Mouse (Mus musculus): Measurements from ENCODE around the gene Hnrnpf. TPM values are rescaled to one million over a fixed set of nuclear protein-coding genes. Genes with fewer than 3 reads are reported as not detected.

Hnrnpf gene
- polyA plus RNA-seq, 1 experiment, result 166 TPM

DNA sequence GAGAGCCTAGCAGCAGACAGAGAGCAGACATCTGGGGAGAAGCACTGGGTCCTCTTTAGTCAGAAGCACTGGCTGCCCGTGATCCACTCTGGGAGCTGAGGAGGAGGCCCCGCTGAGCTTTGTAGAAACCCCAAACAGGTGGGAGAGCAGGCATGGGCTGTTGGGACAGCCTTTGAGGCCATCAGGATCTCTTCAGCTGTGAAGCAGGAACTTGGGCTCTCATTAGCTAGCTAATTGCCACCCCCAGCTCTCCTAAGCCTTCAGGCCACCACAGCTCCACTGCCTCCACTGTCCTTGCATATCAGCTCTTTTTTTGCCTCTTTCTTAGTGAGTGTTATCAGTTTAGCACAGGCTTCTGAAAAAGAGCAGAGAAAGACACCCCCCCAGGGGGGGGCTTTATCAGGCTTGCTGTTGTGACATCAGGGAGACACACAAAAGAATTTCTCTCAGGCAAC is 11.5 kb upstream of the Hnrnpf start:
- 93% methylated on average over 2 of the region's 2 CpGs for WGBS

DNA sequence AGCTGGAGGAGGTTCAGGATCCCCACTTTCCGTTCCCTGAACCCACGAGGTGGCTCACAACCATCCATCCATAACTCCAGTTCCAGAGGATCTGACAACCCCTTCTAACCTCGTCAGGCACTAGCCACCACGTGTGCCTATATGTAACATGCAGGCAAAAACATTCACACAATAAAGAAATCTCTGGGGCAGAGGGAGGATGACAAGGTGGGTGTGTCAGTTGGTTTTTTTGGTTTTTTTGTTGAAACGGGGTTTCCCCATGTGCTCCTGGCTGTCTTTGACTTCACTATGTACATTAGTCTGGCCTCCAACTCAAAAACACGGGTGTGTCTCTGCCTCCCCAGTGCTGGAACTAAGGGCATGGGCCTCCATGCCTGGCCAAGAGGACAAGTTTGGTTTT is 9.9 kb upstream of the Hnrnpf start:
- DNase-seq (ENCODE audit: low read depth, low spot score), result no peak
- WGBS, result 66% methylated on average over 6 of the region's 6 CpGs

More for the DNA sequence above, 11.5 kb upstream of the Hnrnpf start:
- no peak for DNase-seq (ENCODE audit: low read depth, low spot score)

DNA sequence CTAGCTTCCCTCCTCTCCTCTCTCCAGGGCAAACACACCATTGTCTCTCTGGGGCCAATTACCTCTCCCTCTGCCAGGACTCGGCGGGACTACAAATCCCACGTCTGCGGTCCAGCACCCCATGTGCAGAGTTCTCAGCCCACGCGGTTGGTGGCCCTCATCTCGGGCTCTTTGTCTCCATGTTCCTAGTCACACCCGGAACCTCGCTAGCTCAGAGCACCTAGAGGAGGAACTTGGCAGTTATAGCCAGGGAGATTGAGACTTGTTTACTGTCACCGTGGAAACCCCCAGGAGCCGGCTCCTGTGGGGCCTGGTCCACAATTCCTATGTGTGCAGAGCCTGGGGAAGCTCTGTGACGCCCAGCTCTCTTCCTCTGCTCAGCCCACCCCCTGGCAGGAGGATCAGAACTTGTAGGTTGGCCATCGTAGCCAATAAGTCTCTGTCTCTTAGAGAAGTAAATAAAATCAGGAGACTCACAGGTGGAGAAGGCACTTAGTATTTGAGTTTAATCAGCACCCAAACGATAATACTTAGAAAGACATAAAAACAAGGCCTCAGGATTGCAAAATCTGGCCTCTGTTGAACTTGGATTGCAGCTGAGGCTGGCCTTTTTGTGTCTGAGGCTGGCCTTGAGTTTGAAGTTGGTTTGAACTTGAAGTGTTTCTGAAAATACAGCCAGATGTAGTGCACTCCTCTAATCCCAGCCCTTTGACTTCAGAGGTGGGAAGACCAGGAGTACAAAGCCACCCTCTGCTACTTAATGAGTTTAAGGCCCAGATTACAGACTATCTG is 8.6 kb upstream of the Hnrnpf start:
- DNase-seq (ENCODE audit: low read depth, low spot score), result no peak
- 15% methylated on average over 14 of the region's 14 CpGs for WGBS

DNA sequence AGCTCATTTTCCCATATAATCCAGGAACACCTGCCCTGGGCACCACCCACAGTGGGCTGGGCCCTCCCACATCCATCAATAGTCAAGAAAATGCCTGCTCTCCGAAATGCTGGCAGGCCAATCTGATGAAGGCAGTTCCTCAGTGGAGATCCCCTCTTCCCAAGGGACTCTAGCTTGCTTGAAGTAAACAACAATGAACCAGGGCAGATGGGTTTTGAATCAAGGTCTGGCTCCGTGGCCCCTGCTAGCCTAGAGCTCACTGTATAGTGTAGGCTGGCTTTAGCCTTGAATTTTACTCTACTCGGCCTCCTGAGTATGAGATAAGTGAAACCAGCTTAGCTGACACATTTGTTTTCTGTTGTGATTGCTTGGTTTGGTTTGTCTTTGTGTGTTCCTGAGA is 7.7 kb upstream of the Hnrnpf start:
- no peak for DNase-seq (ENCODE audit: low read depth, low spot score)
- WGBS, result 64% methylated on average over 3 of the region's 3 CpGs

DNA sequence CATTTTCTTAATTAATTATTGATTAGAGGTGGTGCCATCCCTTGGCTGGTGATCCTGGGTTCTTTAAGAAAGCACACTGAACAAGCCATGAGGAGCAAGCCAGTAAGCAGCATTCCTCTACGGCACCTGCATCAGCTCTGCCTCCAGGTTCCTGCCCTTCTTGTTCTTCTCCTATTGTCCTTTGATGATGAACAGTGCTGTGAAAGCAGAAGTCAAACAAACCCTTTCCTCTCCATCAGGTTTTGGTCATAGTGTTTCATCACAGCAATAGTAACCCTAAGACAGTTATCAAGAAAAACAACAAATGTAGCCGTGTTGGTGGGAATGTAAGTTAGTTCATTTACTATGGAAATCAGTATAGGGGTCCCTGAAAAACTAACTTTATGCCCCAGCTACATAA is 6.7 kb upstream of the Hnrnpf start:
- DNase-seq (ENCODE audit: low read depth, low spot score), result no peak
- WGBS, result 91% methylated on average over 2 of the region's 2 CpGs

DNA sequence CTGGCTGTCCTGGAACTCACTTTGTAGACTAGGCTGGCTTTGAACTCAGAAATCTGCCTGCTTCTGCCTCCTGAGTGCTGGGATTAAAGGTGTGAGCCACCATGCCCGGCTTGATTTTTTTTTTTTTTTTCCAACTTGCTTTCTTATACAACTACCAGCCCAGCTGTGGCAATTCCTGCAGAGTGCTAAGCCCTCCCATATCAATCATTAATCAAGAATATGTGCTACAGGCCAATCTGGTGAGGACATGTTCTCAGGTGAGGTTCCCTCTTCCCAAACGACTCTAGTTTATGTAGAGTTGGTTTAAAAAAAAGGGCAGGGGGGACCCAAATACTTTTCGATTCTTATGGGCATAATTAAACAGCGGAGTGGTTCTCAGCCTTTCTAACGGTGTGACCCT is 2.3 kb upstream of the Hnrnpf start:
- DNase-seq (ENCODE audit: low read depth, low spot score), result no peak
- 47% methylated on average over 5 of the region's 5 CpGs for WGBS

DNA sequence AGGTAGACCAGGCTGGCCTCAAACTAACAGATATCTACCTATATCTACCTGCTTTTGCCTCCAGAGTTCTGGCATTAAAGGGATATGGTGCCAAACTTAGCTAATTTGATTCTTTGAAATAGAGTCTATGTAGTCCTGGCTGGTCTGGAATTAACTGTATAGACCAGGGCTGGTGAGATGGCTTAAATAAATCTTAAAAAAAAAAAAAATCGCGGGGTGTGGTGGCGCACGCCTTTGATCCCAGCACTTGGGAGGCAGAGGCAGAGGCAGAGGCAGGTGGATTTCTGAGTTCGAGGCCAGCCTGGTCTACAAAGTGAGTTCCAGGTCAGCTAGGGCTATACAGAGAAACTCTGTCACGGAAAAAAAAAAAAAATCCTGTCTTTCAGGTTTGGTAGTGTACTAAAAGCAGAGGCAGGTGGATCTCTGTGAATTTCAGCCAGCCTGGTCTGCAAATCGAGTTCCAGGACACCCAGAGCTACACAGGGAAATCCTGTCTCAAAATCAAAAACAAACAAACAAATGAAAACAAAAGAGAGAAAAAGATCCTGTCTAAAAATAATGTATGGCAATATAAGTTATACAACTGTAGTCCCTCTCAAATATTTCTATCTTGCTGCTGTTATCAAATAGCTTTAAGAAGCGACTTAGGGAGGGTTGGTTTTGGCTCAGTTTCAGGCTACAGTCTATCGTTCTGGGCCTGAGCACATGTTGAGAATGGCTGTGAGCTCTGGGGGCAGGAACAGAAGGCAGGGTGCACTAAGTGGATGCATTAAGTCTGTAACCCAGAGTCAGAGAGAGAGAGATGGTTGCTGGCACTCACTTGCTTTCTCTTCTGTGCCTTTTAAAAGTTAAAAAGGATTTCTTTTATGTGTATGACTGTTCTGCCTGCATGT is 1.6 kb downstream of the Hnrnpf start:
- 53% methylated on average over 9 of the region's 9 CpGs for WGBS
- no peak for DNase-seq (ENCODE audit: low read depth, low spot score)

DNA sequence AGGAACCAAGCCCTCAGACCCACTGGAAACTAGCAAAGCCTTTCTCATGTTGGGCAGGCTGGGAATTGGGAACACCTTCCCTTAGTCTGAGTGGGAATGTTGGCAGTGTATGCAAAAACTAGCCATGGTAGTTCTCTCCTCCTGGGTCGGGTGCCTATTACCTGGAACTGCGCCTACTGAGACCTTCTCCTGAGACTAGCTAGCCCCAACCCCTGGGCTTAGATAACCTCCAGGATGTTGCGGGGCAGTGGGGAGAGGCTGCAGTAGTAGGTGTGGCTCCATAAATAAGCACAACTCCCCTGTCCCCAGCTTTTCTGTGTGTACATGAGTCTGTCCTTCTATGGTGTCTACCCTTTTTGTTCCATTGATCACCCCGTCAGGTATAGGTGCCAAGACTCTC is 2.4 kb downstream of the Hnrnpf start:
- WGBS, result 70% methylated on average over 4 of the region's 4 CpGs

DNA sequence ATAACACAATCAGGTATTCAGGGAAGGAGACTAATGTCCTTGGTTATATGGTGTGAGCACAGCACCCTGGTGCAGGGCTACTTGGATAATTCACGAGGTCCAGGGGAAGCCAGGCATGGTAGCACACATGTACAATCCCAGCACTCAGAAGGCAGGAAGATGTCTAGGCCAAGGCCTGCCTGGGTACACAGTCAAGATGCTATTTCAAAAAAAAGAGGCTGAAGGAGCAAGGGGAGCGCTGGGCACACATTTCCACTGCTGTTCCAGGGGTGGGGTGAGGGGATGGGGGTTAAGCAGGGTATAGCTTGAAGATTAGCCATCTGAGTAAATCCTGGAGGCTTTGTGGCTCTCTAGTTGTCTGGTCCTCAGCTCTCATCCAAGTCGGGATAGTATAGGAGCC is 3.7 kb downstream of the Hnrnpf start:
- no peak for DNase-seq (ENCODE audit: low read depth, low spot score)
- WGBS, result 91% methylated on average over 3 of the region's 3 CpGs

More for the DNA sequence above, 2.4 kb downstream of the Hnrnpf start:
- no peak for DNase-seq (ENCODE audit: low read depth, low spot score)

DNA sequence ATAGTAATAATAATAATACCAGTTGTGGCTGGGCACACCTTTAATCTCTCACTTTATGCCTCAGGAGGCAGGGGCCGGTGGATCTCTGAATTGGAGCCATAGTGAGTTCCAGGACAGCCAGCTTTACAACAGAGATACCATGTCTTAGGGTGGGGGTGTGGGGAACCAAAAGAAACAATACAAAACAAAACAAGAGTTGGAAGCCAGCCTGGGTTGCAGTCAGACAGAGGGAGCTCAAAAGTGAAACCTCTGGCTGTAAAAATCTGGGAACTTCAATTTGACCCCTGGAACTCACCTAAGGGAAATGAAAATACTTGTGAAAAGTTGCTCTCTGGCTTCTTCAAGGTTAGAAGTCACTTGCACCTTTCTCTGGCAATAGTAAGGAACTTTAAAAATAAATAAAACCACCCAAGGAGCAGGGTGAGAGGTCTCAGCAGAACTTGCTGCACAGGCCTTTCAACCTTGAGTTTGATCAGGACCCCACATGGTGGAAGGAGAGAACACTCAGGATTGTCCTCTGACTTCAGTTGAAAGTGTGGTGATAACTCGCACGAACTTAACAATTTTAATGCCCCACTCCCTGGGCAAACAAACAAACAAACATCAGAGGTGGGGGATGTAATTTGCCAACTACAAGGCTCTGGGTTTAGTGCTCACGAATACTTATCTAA is 5.3 kb downstream of the Hnrnpf start:
- WGBS, result 7% methylated on average over 4 of the region's 4 CpGs
- no peak for DNase-seq (ENCODE audit: low read depth, low spot score)

DNA sequence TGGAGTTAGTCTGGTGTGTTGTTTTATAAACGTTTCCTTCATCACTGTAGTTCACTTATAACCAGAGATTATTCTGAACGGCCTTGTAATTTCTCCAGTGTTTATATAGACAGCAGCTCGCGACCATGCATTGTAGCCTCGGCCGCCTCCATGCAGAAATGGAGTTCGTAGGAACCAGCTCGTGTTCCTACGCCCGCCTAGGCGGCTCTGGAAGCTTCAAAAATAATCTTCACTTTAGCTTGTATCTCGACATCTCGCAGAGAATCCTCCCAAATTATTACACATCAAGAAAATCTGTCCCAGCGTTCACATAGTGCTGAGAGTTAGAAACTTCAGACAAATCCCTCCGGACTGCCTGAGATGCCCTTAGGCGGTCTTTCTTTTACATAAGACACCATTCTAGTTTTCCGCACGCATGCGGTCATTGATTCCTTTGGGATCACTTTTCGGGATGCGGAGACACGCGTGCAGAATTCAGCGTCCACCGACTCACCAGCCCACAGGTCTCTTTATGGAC is 5.9 kb downstream of the Hnrnpf start:
- DNase-seq (ENCODE audit: low read depth, low spot score), result no peak
- under 1% methylated on average over 25 of the region's 25 CpGs for WGBS

DNA sequence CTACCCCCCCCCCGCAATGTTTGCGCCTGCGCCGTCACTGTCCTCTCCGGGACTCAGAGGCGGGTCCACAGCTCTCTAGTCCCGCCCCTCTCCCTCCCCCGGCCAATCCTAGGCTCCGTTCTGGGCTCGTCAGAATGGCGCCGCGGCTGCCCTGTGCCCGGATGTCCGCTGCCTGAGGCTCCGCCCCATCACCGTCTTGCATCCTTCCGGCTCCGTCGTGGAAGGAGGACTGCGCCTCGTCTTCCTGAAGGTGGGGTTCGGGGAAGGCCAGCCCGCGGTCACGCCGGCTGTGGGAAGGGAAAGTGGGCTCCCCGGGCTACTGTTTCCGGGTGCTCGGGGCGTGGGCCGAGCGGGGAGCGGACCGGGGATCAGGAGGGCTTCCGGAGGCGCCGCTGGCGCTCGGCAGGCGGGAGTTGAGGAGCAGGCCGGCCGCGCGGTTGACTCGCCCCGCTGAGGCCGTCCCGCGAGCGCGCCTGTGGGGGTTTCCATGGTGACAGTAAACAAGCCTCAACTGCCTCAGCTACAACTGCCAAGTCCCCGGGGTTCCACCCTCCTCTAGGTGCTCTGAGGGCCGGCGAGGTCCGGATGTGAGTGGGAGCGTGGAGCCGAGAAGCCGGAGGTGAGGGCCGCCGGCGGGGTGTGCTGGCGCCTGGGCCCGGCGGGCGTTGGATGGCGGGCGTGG is 6.6 kb downstream of the Hnrnpf start:
- 1% methylated on average over 68 of the region's 68 CpGs for WGBS
- peak; percentile 93 for DNase-seq (ENCODE audit: low read depth, low spot score)

DNA sequence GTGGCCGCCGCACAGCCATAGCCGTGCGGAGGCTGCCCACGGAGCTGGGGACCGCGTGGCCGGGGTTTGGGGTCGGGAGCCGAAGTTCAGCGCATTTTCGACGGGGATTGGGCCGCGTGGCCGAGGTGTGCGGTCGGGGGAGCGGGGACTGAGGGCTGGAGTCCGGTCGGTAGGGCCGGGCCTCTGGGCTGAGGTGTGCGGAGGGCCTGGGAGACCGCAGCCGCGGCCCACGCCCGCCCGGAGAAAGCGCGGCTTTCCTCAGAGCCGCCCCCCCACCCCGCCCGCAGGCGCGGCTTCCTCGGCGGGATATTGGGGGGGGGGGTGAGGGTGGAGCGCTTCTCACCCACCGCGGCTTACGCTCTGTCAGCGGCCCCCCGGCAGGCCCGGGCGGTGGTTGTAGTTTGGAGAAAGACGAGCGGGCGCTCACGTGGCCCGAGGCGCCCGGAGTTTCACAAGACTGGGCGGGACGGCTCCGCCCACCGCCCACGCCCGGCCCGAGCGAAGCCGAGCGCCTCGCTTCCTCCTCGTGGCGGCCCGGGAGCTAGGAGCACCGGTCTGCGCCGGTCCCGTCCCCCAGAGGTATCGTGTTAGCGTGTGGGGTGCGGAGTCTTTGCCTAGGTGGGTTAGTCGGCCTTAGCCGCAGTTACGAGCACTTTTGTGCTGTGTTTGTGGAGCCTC is 7.3 kb downstream of the Hnrnpf start:
- no peak for DNase-seq (ENCODE audit: low read depth, low spot score)
- 1% methylated on average over 70 of the region's 77 CpGs for WGBS

DNA sequence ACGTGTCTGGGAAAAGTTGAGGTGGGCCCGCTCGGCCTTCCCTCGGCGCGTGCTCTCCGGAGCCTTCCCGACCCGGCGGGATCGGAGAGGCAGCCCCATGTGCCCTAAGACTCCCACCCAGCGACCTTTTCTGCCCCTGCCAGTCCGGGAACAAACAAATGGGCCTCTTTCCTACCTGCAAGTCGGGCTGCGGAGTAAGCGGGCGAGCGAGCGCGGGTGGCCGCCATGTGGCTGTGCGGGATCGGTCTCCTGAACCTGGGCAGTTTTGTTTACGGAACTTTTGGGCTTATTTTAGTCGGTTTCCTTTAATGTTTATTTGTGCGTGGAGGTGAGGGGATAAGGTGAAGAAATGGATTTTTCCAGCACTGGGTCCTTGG is 7.8 kb downstream of the Hnrnpf start:
- WGBS, result 1% methylated on average over 26 of the region's 26 CpGs
- DNase-seq (ENCODE audit: low read depth, low spot score), result no peak

DNA sequence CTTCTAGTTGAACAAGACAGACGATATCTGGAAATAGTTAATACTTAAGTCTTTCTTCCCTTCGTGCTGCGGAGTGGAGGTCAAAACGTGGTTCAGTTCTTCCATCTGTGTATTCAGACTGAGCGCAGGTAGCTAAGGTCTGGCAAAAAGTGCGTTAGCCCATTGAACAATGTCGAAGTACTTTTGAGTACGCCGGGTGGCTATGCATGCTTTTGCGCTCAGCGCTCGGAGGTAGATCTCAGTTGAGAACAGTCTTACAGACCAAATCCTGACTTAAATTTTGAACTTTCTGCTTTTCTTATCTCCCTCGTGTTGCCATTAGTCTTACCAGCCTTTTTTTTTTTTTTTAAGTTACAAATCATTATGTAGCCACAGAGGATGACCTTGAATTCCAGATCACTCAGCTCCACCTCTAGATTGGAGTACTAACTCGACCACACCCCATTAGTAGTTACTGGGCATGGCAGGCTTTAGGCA is 8.3 kb downstream of the Hnrnpf start:
- WGBS, result 1% methylated on average over 14 of the region's 14 CpGs
- no peak for DNase-seq (ENCODE audit: low read depth, low spot score)

DNA sequence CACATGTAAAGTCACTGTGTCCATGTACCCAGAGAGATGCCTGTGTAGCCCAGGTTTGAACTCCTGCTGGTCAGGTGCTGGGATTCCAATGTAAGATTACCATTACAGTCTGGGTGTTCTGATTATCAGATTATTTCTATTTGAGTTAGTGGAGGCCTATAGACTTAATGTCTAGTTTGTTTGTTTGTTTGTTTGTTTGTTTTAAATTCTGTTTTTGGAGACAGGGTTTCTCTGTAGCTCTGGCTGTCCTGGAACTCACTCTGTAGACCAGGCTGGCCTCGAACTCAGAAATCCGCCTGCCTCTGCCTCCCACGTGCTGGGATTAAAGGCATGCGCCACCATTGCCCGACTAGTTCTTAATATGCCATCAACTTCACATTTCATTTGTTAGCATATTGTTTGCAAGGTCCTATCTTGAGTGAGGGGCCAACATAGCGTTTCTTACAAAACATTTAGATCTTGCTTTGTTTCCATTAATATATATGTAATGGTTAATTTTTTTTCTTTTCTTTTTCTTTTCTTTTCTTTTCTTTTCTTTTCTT is 10.1 kb downstream of the Hnrnpf start:
- WGBS, result 62% methylated on average over 6 of the region's 6 CpGs
- DNase-seq (ENCODE audit: low read depth, low spot score), result no peak

DNA sequence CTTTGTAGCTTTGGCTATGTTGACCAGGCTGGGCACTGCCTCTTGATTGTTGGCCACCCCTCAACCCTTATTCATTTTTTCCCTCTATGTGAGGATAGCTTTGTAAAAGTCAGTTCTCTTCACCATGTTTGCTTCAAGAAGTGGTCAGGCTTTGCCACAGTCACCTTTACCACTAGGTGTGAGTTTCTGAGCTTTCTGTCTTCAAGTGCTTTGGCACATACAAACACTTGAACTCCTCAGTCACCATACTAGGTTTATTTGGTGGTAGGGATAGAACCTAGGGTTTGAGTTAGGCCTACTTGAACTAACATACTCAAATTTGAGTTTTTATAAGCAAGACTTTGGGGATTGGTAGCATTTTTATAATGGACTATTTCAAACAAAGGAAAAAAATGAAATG is 14.4 kb downstream of the Hnrnpf start:
- no peak for DNase-seq (ENCODE audit: low read depth, low spot score)

DNA sequence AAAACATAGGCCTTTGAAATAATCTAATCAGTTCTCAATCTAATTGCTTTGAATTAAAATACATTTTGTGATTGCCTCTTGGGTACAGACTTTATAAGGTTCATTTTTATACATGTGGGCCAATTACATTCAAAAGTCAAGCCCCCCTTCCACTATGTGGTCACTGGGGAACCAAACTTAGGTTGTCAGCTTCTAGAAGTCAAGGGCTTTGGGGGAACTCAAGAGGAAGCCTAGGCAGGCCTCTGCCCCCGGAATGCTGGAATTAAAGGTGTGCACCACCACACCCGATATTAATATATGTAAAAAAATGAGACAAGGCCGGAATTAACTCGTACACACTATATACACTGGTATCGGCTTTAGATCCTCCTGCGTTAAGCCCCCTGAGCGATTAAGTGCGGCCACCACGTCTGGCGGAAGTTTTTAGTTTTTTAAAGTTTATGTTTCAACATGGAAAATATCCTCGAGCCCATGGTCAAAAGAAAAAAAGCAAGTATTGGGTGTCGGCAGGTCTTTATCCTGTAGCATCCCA is 16.1 kb downstream of the Hnrnpf start:
- 1% methylated on average over 12 of the region's 12 CpGs for WGBS
- no peak for DNase-seq (ENCODE audit: low read depth, low spot score)
